9 mouse cellular contexts compared by ENCODE assay signal in genomic region chr7:61837240-61837639, GRCm38 (mm10).
DNase-seq lines count a peak whose midpoint lies in the region; ATAC-seq and TF ChIP-seq lines count a peak whose summit lies in the region.
"Had no signal": no experiment of that assay in that cellular context is flagged by ENCODE, and none has a peak within 500 bp of the region (broad histone marks: within the 10 kb centered on the region; RNA-seq: fewer than 3 reads in every experiment).

No protein-coding gene starts in this region.

- H3K9ac ChIP-seq in lung, embryonic 14.5 days: no peak overlapping the region
- H3K9ac ChIP-seq in intestine, embryonic 15.5 days: no peak overlapping the region
- H3K9ac ChIP-seq in midbrain, embryonic 16.5 days (ENCODE audit: low read depth, low read length): no peak overlapping the region

- peak; percentile 46 for DNase-seq in lung, embryonic 14.5 days
- DNase-seq in lung, postnatal 4 days: no peak
- no peak for DNase-seq in gastrocnemius, adult 8-10 months (ENCODE audit: low spot score in 2 of 2)
- DNase-seq in heart, postnatal 36 days: no peak
- DNase-seq in kidney, postnatal 14 days: no peak

- intact Hi-C loops in heart, postnatal 36 days (cut with DNase I): no loop called here

- H3K4me3 ChIP-seq in lung, embryonic 14.5 days (ENCODE audit: low read depth, low read length): no peak overlapping the region
- no peak overlapping the region for H3K4me3 ChIP-seq in cortical plate, adult 2 months (ENCODE audit: insufficient read depth, low read length)
- no peak overlapping the region for H3K4me3 ChIP-seq in intestine, embryonic 15.5 days (replicated peaks)
- H3K4me3 ChIP-seq in midbrain, embryonic 16.5 days (ENCODE audit: low read depth, low read length): no peak overlapping the region

- H3K27me3 ChIP-seq in lung, embryonic 14.5 days (ENCODE audit: insufficient read depth, low read length): no peaks in the 10 kb centered on the region
- no peaks in the 10 kb centered on the region for H3K27me3 ChIP-seq in intestine, embryonic 15.5 days (replicated peaks)
- H3K27me3 ChIP-seq in midbrain, embryonic 16.5 days (ENCODE audit: control insufficient read depth, insufficient read depth, low read depth, low read length): no peaks in the 10 kb centered on the region
- H3K27me3 ChIP-seq: Patski had no signal

- no peaks in the 10 kb centered on the region for H3K36me3 ChIP-seq in lung, embryonic 14.5 days (ENCODE audit: insufficient read depth)
- H3K36me3 ChIP-seq in intestine, embryonic 15.5 days: no peaks in the 10 kb centered on the region
- H3K36me3 ChIP-seq in midbrain, embryonic 16.5 days (ENCODE audit: control insufficient read depth, insufficient read depth, low read length): 0 out of 2 replicates have a peak, but pooled peaks cover 3% of the 10 kb centered on the region

- TF ChIP-seq CTCF in lung, embryonic 14.5 days (IDR thresholded peaks at IDR 0.05; ENCODE audit: low read depth): no peak
- TF ChIP-seq CTCF in cortical plate, adult 2 months (IDR thresholded peaks at IDR 0.05; ENCODE audit: extremely low read depth, insufficient read depth, low read length): no peak

- no peak overlapping the region for H3K27ac ChIP-seq in lung, embryonic 14.5 days (ENCODE audit: low read depth)
- 0 out of 2 replicates have a peak overlapping the region, but pooled peaks have one; percentile 50 for H3K27ac ChIP-seq in cortical plate, adult 2 months (ENCODE audit: insufficient read depth, low read length)
- no peak overlapping the region for H3K27ac ChIP-seq in intestine, embryonic 15.5 days
- H3K27ac ChIP-seq in midbrain, embryonic 16.5 days (ENCODE audit: low read length): peak overlapping the region; percentile 72

- no peak overlapping the region for H3K4me2 ChIP-seq in lung, embryonic 14.5 days
- no peak overlapping the region for H3K4me2 ChIP-seq in intestine, embryonic 15.5 days (replicated peaks)
- no peak overlapping the region for H3K4me2 ChIP-seq in midbrain, embryonic 16.5 days (ENCODE audit: low read length)

- no peaks in the 10 kb centered on the region; the same call in 1 of the 2 replicates for H3K9me3 ChIP-seq in lung, embryonic 14.5 days (ENCODE audit: low read depth, low read length)
- no peaks in the 10 kb centered on the region for H3K9me3 ChIP-seq in intestine, embryonic 15.5 days
- no peaks in the 10 kb centered on the region for H3K9me3 ChIP-seq in midbrain, embryonic 16.5 days (replicated peaks; ENCODE audit: control insufficient read depth, low read length, poor library complexity, severe bottlenecking)

- peak; percentile 94 for ATAC-seq in lung, embryonic 14.5 days (ENCODE audit: insufficient read depth)
- ATAC-seq in intestine, embryonic 15.5 days: peak; percentile 71
- ATAC-seq in midbrain, embryonic 16.5 days: peak; percentile 97
- ATAC-seq: Patski had no signal

- H3K4me1 ChIP-seq in lung, embryonic 14.5 days (ENCODE audit: insufficient read depth): no peaks in the 10 kb centered on the region
- no peaks in the 10 kb centered on the region for H3K4me1 ChIP-seq in cortical plate, adult 2 months (ENCODE audit: control insufficient read depth, insufficient read depth, low read length)
- no peaks in the 10 kb centered on the region for H3K4me1 ChIP-seq in intestine, embryonic 15.5 days (replicated peaks)
- no peaks in the 10 kb centered on the region for H3K4me1 ChIP-seq in midbrain, embryonic 16.5 days (ENCODE audit: control insufficient read depth, insufficient read depth, low read length)

- 0 out of 2 replicates have a peak, but pooled peaks have one; percentile 33 for TF ChIP-seq POLR2A in cortical plate, adult 2 months (IDR thresholded peaks at IDR 0.05; ENCODE audit: extremely low read depth, insufficient read depth, low read length)

Comparison
In these comparisons a context has a peak if more than half of its experiments do, and no peak if none do; other contexts are left out.
1. H3K27ac ChIP-seq: peak in cortical plate, adult 2 months (single experiment) and midbrain, embryonic 16.5 days (single experiment); none in lung, embryonic 14.5 days (single experiment) and intestine, embryonic 15.5 days (single experiment).
2. Peak in every context shown above with its lines, with median percentiles within 50 percentile points of each other: ATAC-seq.